Mouse (Mus musculus): ENCODE data around the gene Aplp2. TPM values are rescaled to one million over a fixed set of nuclear protein-coding genes. Genes with fewer than 3 reads are reported as not detected.

Gene Aplp2
- polyA plus RNA-seq (2014; fragmentation: Illumina TruSeq; extraction: RNeasy Lipid Tissue Mini Kit (QIAGEN cat#74804)): 798 TPM

DNA sequence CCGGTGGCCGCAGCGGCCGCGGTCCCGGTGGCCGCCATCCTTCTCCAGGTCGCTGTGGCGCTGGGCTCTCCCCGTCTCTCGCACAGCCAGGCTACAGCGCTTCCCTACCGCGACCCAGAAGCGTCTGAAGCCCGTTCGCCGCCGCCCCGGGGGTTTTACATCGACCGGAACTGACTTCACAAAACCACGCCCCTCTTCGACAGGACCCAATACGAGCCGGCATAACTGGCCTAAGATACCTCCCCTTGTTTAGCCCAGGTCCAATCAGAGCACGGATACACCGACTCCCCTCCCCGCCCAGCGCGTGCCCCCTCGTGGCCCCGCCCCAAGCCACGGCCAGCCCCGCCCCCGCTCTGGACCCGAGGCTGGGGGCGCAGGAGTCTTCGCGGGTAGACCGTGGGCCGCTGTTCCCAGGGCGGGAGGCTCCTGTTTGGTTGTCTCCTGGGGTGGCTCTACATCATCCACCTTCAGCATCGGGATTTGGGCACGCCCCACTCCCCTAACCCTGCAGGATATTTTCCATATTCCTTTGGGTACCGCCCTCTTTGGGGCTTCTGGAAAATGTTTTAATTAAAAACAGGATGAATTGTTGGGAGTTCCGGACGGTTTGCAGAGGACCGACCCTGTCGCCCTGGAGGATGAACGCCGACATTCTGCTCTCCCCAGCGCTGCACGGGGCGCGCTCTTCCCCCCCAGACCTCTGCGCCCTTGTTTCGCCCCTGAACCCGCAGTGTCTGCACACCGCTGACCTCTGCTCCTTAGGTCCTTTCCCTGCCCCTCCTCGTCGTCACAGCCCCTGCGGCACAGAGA lies at the start of gene Aplp2:
Gene Aplp2, minus strand, starts transcription at position 126 of the 810 bp plus-strand sequence.

DNA sequence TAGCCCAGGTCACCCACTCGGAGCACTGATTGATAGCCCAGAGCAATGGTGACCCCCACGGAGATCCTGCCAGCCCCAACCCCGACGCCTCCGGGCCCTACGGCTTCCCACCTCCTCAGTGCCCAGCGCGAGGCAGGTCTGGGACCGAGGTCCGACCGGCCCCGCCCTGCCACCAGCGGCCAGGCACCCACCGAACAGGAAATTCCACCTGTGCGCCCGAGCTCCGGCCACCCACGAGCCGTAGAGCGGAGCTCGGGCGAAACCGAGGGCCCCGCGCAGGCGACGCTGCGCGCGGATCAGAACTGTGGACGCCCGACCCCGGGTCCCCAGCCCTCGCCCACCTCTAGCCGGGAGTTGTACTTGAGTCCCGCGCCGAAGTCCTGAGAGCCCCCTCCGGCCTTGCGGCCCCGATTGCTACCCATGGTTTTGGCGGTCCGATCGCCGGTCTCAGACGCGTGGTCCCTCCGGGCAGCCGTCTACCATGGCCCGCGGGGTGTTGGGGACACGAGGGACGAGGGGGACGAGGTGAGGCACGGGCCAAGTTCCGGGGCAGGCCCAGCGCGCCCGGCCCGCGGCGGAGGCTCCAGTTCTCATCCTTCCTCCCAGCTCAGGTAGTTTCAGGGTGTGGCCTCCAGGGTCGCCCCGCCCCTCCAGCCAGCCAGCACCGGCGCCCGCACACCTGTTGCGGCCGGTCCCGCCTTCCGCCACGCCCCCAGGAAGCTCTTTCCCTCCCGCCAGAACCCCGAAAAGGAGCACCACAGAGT lies 80.2 kb downstream of the Aplp2 start, which contains the start of gene St14:
Gene St14, minus strand, starts transcription at position 649 of the 764 bp plus-strand sequence.

Other genes starting within 250 kb of the Aplp2 start
- gene Zbtb44, start 181.2 kb downstream of the Aplp2 start, polyA plus RNA-seq (2014; fragmentation: Illumina TruSeq; extraction: RNeasy Lipid Tissue Mini Kit (QIAGEN cat#74804)): 58.7 TPM
- 0.11 TPM for gene St14, start 80.0 kb downstream of the Aplp2 start, polyA plus RNA-seq (2014; fragmentation: Illumina TruSeq; extraction: RNeasy Lipid Tissue Mini Kit (QIAGEN cat#74804))
- 9.9 TPM for gene Prdm10, start 68.7 kb upstream of the Aplp2 start, polyA plus RNA-seq (2014; fragmentation: Illumina TruSeq; extraction: RNeasy Lipid Tissue Mini Kit (QIAGEN cat#74804))
- gene Nfrkb, start 174.4 kb upstream of the Aplp2 start, polyA plus RNA-seq (2014; fragmentation: Illumina TruSeq; extraction: RNeasy Lipid Tissue Mini Kit (QIAGEN cat#74804)): 6.6 TPM

All from ovary, adult 10 weeks (tissue).